9 mouse cellular contexts compared by ENCODE assay signal in genomic region chr5:33247387-33247786, GRCm38 (mm10). TPM values are rescaled to one million over a fixed set of nuclear protein-coding genes. Genes with fewer than 3 reads are reported as not detected.
DNase-seq lines count a peak whose midpoint lies in the region; ATAC-seq and TF ChIP-seq lines count a peak whose summit lies in the region.
"Had no signal": no experiment of that assay in that cellular context is flagged by ENCODE, and none has a peak within 500 bp of the region (broad histone marks: within the 10 kb centered on the region; RNA-seq: fewer than 3 reads in every experiment).

No protein-coding gene starts in this region.

- peak; percentile 56 for DNase-seq in kidney, postnatal 0 days (ENCODE audit: low spot score)
- DNase-seq in A20 (ENCODE audit: low read depth, low spot score), result peak; percentile 11
- no peak for DNase-seq in right cerebral cortex, postnatal 10 days (ENCODE audit: low spot score in 2 of 2)
- DNase-seq: embryo, embryonic 11 days had no signal

- no peaks in the 10 kb centered on the region for H3K27me3 ChIP-seq in kidney, postnatal 0 days (ENCODE audit: insufficient read depth, low read length)
- H3K27me3 ChIP-seq in kidney, embryonic 14.5 days (ENCODE audit: control insufficient read depth, insufficient read depth, low read length), result no peaks in the 10 kb centered on the region
- H3K27me3 ChIP-seq in ES-Bruce4 (ENCODE audit: control insufficient read depth, insufficient read depth, low read length, poor library complexity, severe bottlenecking), result no peaks in the 10 kb centered on the region
- no peaks in the 10 kb centered on the region for H3K27me3 ChIP-seq in intestine, postnatal 0 days (replicated peaks; ENCODE audit: control insufficient read depth, insufficient read depth, low read length)
- H3K27me3 ChIP-seq: heart, embryonic 13.5 days had no signal

- peaks cover 62% of the 10 kb centered on the region for H3K36me3 ChIP-seq in kidney, postnatal 0 days (ENCODE audit: insufficient read depth, low read length)
- peaks cover 65% of the 10 kb centered on the region for H3K36me3 ChIP-seq in kidney, embryonic 14.5 days (ENCODE audit: control insufficient read depth, insufficient read depth, low read length)
- H3K36me3 ChIP-seq in ES-Bruce4 (ENCODE audit: control insufficient read depth, insufficient read depth, low read length, poor library complexity, severe bottlenecking), result no peaks in the 10 kb centered on the region; the same call in 1 of the 2 replicates
- H3K36me3 ChIP-seq in intestine, postnatal 0 days (ENCODE audit: control insufficient read depth, insufficient read depth), result peaks cover 62% of the 10 kb centered on the region

- TF ChIP-seq POLR2A in ES-Bruce4 (IDR thresholded peaks at IDR 0.05; ENCODE audit: insufficient read depth, low read length), result no peak

- no peak for ATAC-seq in kidney, postnatal 0 days (replicated peaks; ENCODE audit: low FRiP score, low read depth)
- no peak for ATAC-seq in kidney, embryonic 14.5 days (ENCODE audit: low FRiP score, low TSS enrichment)
- ATAC-seq in intestine, postnatal 0 days, result no peak
- no peak for ATAC-seq in erythroblast, adult 5-6 weeks (replicated peaks; ENCODE audit: low FRiP score, poor library complexity, severe bottlenecking)

- no peak overlapping the region for H3K9ac ChIP-seq in kidney, postnatal 0 days (ENCODE audit: low read depth, low read length)
- no peak overlapping the region for H3K9ac ChIP-seq in kidney, embryonic 14.5 days (ENCODE audit: low read depth, low read length)
- H3K9ac ChIP-seq in ES-Bruce4 (ENCODE audit: low read depth, poor library complexity, severe bottlenecking), result no peak overlapping the region
- H3K9ac ChIP-seq in intestine, postnatal 0 days (ENCODE audit: low read depth, low read length), result no peak overlapping the region
- H3K9ac ChIP-seq: heart, embryonic 13.5 days had no signal

- H3K9me3 ChIP-seq in kidney, postnatal 0 days (replicated peaks; ENCODE audit: low read length), result no peaks in the 10 kb centered on the region
- H3K9me3 ChIP-seq in kidney, embryonic 14.5 days (ENCODE audit: control insufficient read depth, low read length), result no peaks in the 10 kb centered on the region
- no peaks in the 10 kb centered on the region for H3K9me3 ChIP-seq in ES-Bruce4 (replicated peaks; ENCODE audit: control insufficient read depth, insufficient read depth, low read length, poor library complexity, severe bottlenecking)
- H3K9me3 ChIP-seq in intestine, postnatal 0 days (ENCODE audit: control insufficient read depth), result no peaks in the 10 kb centered on the region
- H3K9me3 ChIP-seq: heart, embryonic 13.5 days had no signal

- H3K4me1 ChIP-seq in kidney, postnatal 0 days (replicated peaks; ENCODE audit: insufficient read depth, low read length), result no peaks in the 10 kb centered on the region
- H3K4me1 ChIP-seq in kidney, embryonic 14.5 days (ENCODE audit: control insufficient read depth, insufficient read depth, low read length), result no peaks in the 10 kb centered on the region
- no peaks in the 10 kb centered on the region for H3K4me1 ChIP-seq in ES-Bruce4 (ENCODE audit: control insufficient read depth, insufficient read depth, low read length)
- H3K4me1 ChIP-seq in intestine, postnatal 0 days (replicated peaks; ENCODE audit: control insufficient read depth, insufficient read depth, low read length), result no peaks in the 10 kb centered on the region

- no peak overlapping the region for H3K4me2 ChIP-seq in kidney, postnatal 0 days (ENCODE audit: low read length)
- H3K4me2 ChIP-seq in kidney, embryonic 14.5 days (replicated peaks; ENCODE audit: low read depth, low read length), result no peak overlapping the region
- H3K4me2 ChIP-seq in intestine, postnatal 0 days (replicated peaks; ENCODE audit: low read depth), result no peak overlapping the region
- H3K4me2 ChIP-seq: heart, embryonic 13.5 days had no signal

- TF ChIP-seq CTCF in kidney, postnatal 0 days (IDR thresholded peaks at IDR 0.05; ENCODE audit: low read depth), result peak; percentile 64
- peak; percentile 28 for TF ChIP-seq CTCF in ES-Bruce4 (IDR thresholded peaks at IDR 0.05; ENCODE audit: low read depth, low read length)
- peak; percentile 75 for TF ChIP-seq CTCF in intestine, postnatal 0 days (IDR thresholded peaks at IDR 0.05; ENCODE audit: low read depth)

- no peak overlapping the region for H3K4me3 ChIP-seq in kidney, postnatal 0 days (replicated peaks; ENCODE audit: low read depth, low read length)
- no peak overlapping the region for H3K4me3 ChIP-seq in kidney, embryonic 14.5 days (ENCODE audit: low read length)
- H3K4me3 ChIP-seq in ES-Bruce4 (ENCODE audit: low read depth, low read length), result no peak overlapping the region
- H3K4me3 ChIP-seq in intestine, postnatal 0 days (ENCODE audit: low read depth, low read length), result no peak overlapping the region
- H3K4me3 ChIP-seq: heart, embryonic 13.5 days had no signal

- WGBS in kidney, postnatal 0 days, result 90% methylated on average over 2 of the region's 2 CpGs
- 91% methylated on average over 2 of the region's 2 CpGs for WGBS in kidney, embryonic 14.5 days
- 93% methylated on average over 2 of the region's 2 CpGs for WGBS in intestine, postnatal 0 days

- no peak overlapping the region for H3K27ac ChIP-seq in kidney, postnatal 0 days
- no peak overlapping the region for H3K27ac ChIP-seq in kidney, embryonic 14.5 days (ENCODE audit: low read depth, low read length)
- no peak overlapping the region for H3K27ac ChIP-seq in ES-Bruce4 (ENCODE audit: insufficient read depth, low read length)
- no peak overlapping the region for H3K27ac ChIP-seq in intestine, postnatal 0 days (ENCODE audit: low read depth, low read length)

- TF ChIP-seq EP300 in ES-Bruce4 (IDR thresholded peaks at IDR 0.05; ENCODE audit: insufficient read depth, low read depth, low read length), result no peak

RNA-seq across cellular contexts. Expression of gene Ctbp1, which starts 27.4 kb away (rescaled TPM):
- 252 and 261 TPM in 2 replicates for polyA plus RNA-seq in kidney, postnatal 0 days (2015; fragmentation: Nextera tagmentation; extraction: Ambion mirVana)
- polyA plus RNA-seq in kidney, embryonic 14.5 days (2014; fragmentation: Nextera tagmentation; extraction: Ambion mirVana), result 241 and 398 TPM in 2 replicates
- 61.0 and 68.5 TPM in 2 replicates for polyA plus RNA-seq in ES-Bruce4 (2011; ENCODE audit: insufficient read depth, insufficient read length, low read depth, missing spikeins)
- polyA plus RNA-seq in intestine, postnatal 0 days (2015; fragmentation: Nextera tagmentation; extraction: Ambion mirVana), result 139 and 141 TPM in 2 replicates
- total RNA-seq in erythroblast, adult 5-6 weeks (2015; ENCODE audit: low replicate concordance), result 54.0 and 58.3 TPM in 2 replicates
- 55.8 and 90.1 TPM in 2 replicates for total RNA-seq in erythroblast, adult 5-6 weeks (2017; ENCODE audit: low replicate concordance)

RNA-seq across cellular contexts. Expression of gene Spon2, which starts 29.1 kb away (rescaled TPM):
- 6.7 and 7.4 TPM in 2 replicates for polyA plus RNA-seq in kidney, postnatal 0 days (2015; fragmentation: Nextera tagmentation; extraction: Ambion mirVana)
- polyA plus RNA-seq in kidney, embryonic 14.5 days (2014; fragmentation: Nextera tagmentation; extraction: Ambion mirVana), result 3.9 and 4.2 TPM in 2 replicates
- 0.59 and 0.87 TPM in 2 replicates for polyA plus RNA-seq in ES-Bruce4 (2011; ENCODE audit: insufficient read depth, insufficient read length, low read depth, missing spikeins)
- polyA plus RNA-seq in intestine, postnatal 0 days (2015; fragmentation: Nextera tagmentation; extraction: Ambion mirVana), result 43.0 and 45.4 TPM in 2 replicates
- total RNA-seq in erythroblast, adult 5-6 weeks (2015; ENCODE audit: low replicate concordance), result 4.0 TPM in 1 of 2 replicates, not detected in the other
- total RNA-seq in erythroblast, adult 5-6 weeks (2017; ENCODE audit: low replicate concordance), result 3.0 TPM in 1 of 2 replicates, not detected in the other

Comparison
In these comparisons a context has a peak if more than half of its experiments do, and no peak if none do; other contexts are left out.
1. DNase-seq: peak in kidney, postnatal 0 days (single experiment) and A20 (single experiment); none in right cerebral cortex, postnatal 10 days (0 of 2).
2. Peak in every context shown above with its lines, with median percentiles within 50 percentile points of each other: CTCF ChIP-seq.